Mouse (Mus musculus): ENCODE data around the gene Hfe. TPM values are rescaled to one million over a fixed set of nuclear protein-coding genes. Genes with fewer than 3 reads are reported as not detected.

The Hfe gene
- polyA plus RNA-seq, 1 experiment from 2014 or later = 5.4 TPM

DNA sequence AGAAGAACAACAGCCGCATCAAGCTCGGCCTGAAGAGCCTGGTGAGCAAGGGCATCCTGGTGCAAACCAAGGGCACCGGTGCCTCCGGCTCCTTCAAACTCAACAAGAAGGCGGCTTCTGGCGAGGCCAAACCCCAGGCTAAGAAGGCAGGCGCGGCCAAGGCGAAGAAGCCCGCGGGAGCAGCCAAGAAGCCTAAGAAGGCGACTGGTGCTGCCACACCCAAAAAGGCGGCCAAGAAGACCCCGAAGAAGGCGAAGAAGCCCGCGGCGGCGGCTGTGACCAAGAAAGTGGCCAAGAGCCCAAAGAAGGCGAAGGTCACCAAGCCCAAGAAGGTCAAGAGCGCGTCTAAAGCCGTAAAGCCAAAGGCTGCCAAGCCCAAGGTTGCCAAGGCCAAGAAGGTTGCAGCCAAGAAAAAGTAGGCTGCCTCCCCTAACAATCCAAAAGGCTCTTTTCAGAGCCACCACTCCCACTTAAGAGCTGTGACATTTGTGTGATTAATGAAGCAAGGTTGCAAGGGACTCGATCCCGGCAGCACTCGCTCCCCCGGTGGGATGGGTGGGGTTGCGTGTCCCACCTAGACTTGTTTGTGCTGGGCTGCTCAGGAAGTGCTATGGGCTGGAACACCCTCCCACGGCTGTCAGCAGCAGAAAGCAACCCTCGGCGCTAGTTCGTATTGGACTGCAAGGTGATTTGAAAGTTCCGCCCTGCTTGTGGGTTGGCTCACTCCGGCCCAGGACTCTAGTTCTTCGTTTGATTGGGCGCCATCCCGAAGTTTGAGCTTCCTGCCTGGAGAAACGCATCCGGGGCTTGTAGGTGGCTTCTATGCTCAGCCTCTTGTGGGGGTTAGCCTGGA lies 28.6 kb upstream of the Hfe start:
- H3K4me1 ChIP-seq (ENCODE audit: control insufficient read depth, insufficient read depth, low read depth, low read length) = peaks cover 9% of the 10 kb centered on the region
- H3K9me3 ChIP-seq (ENCODE audit: control insufficient read depth, low read length) = no peaks in the 10 kb centered on the region
- no peaks in the 10 kb centered on the region for H3K27me3 ChIP-seq (replicated peaks; ENCODE audit: control insufficient read depth, insufficient read depth, low read length)
- ATAC-seq = peak; percentile 96
- WGBS = under 1% methylated on average over 36 of the region's 39 CpGs
- H3K36me3 ChIP-seq (ENCODE audit: control insufficient read depth, insufficient read depth, low read length) = no peaks in the 10 kb centered on the region
- H3K4me2 ChIP-seq (ENCODE audit: low read length) = peak overlapping the region; percentile 95
- H3K4me3 ChIP-seq (ENCODE audit: low read length) = peak overlapping the region; percentile 53
- H3K9ac ChIP-seq (ENCODE audit: low read depth, low read length) = peak overlapping the region; percentile 64
- H3K27ac ChIP-seq (ENCODE audit: low read depth, low read length) = peak overlapping the region; percentile 77

- H3K27me3 ChIP-seq (replicated peaks; ENCODE audit: control insufficient read depth, insufficient read depth, low read length) = no peaks in the 10 kb centered on the region
- H3K27ac ChIP-seq (ENCODE audit: low read depth, low read length) = peak within 1 kb of the TSS; percentile 77
- H3K4me3 ChIP-seq (ENCODE audit: low read length) = peak within 1 kb of the TSS; percentile 53
- H3K4me1 ChIP-seq (ENCODE audit: control insufficient read depth, insufficient read depth, low read depth, low read length) = peaks cover 9% of the 10 kb centered on the region
- under 1% methylated on average over 31 of the region's 38 CpGs for WGBS
- no peaks in the 10 kb centered on the region for H3K36me3 ChIP-seq (ENCODE audit: control insufficient read depth, insufficient read depth, low read length)
- no peaks in the 10 kb centered on the region for H3K9me3 ChIP-seq (ENCODE audit: control insufficient read depth, low read length)
- peak within 1 kb of the TSS; percentile 64 for H3K9ac ChIP-seq (ENCODE audit: low read depth, low read length)
- peak; percentile 94 for ATAC-seq
- peak within 1 kb of the TSS; percentile 95 for H3K4me2 ChIP-seq (ENCODE audit: low read length)
Measured at GRCm38 (mm10) chr13:23738677-23739068, 28.0 kb upstream of the Hfe start, which contains the start of gene Hist1h1c. Hist1h1c (plus strand) TSS chr13:23738808.

DNA sequence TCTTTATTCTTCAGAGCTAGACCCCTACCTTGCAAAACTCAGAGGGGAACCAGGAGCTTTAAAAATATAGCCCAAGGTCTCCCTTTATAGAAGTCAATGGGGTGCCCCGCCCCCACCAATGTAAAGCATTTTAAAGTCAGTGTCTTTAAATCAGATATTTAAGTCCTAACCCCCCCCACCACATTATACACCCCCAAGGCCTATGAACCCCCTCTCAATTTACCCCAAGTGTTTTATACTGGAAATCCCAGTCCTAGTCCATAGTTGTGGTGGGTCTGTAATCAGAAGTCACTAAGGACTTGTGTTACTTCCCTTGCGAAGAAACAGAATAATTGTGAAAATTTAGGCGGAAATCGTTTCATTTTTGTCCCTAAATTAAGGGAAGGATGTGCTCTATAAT lies 27.4 kb upstream of the Hfe start:
- 20% methylated on average over 4 of the region's 4 CpGs for WGBS
- no peak for ATAC-seq

DNA sequence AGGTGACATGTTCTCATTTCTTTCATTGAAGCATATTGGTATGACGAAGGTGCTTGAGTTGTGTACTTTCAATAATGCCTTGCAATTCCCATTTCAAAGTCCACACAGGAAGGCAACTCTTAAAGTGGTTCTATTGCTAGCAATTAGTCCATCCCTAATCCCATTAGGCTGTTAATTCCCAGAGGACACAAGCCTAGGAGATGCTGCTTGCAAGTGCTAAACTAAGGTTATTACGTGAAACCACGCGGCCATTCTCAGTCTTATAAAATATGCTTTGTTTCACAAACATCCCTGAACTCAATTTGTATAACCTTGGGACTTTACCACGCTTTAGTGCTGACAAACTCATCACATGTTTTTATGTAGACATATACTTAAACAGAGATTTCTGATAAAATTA lies 26.4 kb upstream of the Hfe start:
- Histone ChIP-seq H3K4me2 (ENCODE audit: low read length) (no peak overlapping the region), H3K27ac (ENCODE audit: low read depth, low read length) (no peak overlapping the region), H3K36me3 (ENCODE audit: control insufficient read depth, insufficient read depth, low read length) (no peaks in the 10 kb centered on the region), H3K27me3 (replicated peaks; ENCODE audit: control insufficient read depth, insufficient read depth, low read length) (no peaks in the 10 kb centered on the region), H3K9me3 (ENCODE audit: control insufficient read depth, low read length) (no peaks in the 10 kb centered on the region), H3K4me3 (ENCODE audit: low read length) (no peak overlapping the region), H3K4me1 (ENCODE audit: control insufficient read depth, insufficient read depth, low read depth, low read length) (peaks cover 9% of the 10 kb centered on the region), H3K9ac (ENCODE audit: low read depth, low read length) (no peak overlapping the region)
- WGBS = 86% methylated on average over 5 of the region's 5 CpGs
- ATAC-seq = no peak

More for the DNA sequence above, 27.4 kb upstream of the Hfe start:
- Histone ChIP-seq H3K9ac (ENCODE audit: low read depth, low read length) (peak overlapping the region; percentile 64), H3K4me2 (ENCODE audit: low read length) (peak overlapping the region; percentile 95), H3K27me3 (replicated peaks; ENCODE audit: control insufficient read depth, insufficient read depth, low read length) (no peaks in the 10 kb centered on the region), H3K9me3 (ENCODE audit: control insufficient read depth, low read length) (no peaks in the 10 kb centered on the region), H3K4me3 (ENCODE audit: low read length) (peak overlapping the region; percentile 53), H3K4me1 (ENCODE audit: control insufficient read depth, insufficient read depth, low read depth, low read length) (peaks cover 9% of the 10 kb centered on the region), H3K36me3 (ENCODE audit: control insufficient read depth, insufficient read depth, low read length) (no peaks in the 10 kb centered on the region), H3K27ac (ENCODE audit: low read depth, low read length) (peak overlapping the region; percentile 77)

DNA sequence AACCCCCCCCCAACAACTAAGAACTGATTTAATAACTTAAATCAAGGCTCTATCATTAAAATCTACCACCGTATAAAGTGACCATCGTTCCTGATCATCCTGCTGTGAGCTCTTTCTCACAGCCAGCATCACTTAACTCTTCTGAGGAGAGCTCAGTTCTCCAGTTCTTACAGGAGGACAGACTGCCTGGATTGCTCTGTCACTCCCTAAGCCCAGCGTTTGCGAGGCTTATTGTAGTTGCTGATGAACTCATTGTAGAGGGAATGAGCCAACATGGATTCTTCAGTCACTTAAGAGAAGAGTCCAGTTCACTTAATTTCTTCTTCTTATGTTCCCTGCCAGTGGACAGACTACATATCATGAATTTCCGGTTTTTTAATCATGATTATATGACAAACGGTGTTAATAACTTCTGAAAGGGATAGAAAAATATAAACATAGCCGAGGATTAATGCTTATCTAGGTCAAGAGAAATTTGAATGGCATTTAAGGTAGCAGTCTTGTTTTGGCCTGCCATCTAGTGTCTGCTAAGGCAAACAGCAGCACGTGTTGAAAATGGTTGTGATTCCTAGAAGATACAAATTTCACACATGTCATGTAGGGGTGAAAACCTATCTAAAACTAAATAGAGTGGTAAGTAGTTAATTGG lies 21.6 kb upstream of the Hfe start:
- Histone ChIP-seq H3K27me3 (replicated peaks; ENCODE audit: control insufficient read depth, insufficient read depth, low read length) (no peaks in the 10 kb centered on the region), H3K27ac (ENCODE audit: low read depth, low read length) (no peak overlapping the region), H3K9me3 (ENCODE audit: control insufficient read depth, low read length) (no peaks in the 10 kb centered on the region), H3K4me1 (ENCODE audit: control insufficient read depth, insufficient read depth, low read depth, low read length) (no peaks in the 10 kb centered on the region), H3K9ac (ENCODE audit: low read depth, low read length) (no peak overlapping the region), H3K4me2 (ENCODE audit: low read length) (no peak overlapping the region), H3K4me3 (ENCODE audit: low read length) (no peak overlapping the region), H3K36me3 (ENCODE audit: control insufficient read depth, insufficient read depth, low read length) (no peaks in the 10 kb centered on the region)
- no peak for ATAC-seq
- WGBS = 23% methylated on average over 8 of the region's 8 CpGs

- Histone ChIP-seq H3K9ac (ENCODE audit: low read depth, low read length) (no peak overlapping the region), H3K4me1 (ENCODE audit: control insufficient read depth, insufficient read depth, low read depth, low read length) (no peaks in the 10 kb centered on the region), H3K9me3 (ENCODE audit: control insufficient read depth, low read length) (no peaks in the 10 kb centered on the region), H3K4me3 (ENCODE audit: low read length) (no peak overlapping the region), H3K4me2 (ENCODE audit: low read length) (no peak overlapping the region), H3K36me3 (ENCODE audit: control insufficient read depth, insufficient read depth, low read length) (no peaks in the 10 kb centered on the region), H3K27ac (ENCODE audit: low read depth, low read length) (no peak overlapping the region), H3K27me3 (replicated peaks; ENCODE audit: control insufficient read depth, insufficient read depth, low read length) (no peaks in the 10 kb centered on the region)
- no peak for ATAC-seq
- 38% methylated on average over 8 of the region's 8 CpGs for WGBS
Measured at GRCm38 (mm10) chr13:23730479-23730878, 19.8 kb upstream of the Hfe start.

DNA sequence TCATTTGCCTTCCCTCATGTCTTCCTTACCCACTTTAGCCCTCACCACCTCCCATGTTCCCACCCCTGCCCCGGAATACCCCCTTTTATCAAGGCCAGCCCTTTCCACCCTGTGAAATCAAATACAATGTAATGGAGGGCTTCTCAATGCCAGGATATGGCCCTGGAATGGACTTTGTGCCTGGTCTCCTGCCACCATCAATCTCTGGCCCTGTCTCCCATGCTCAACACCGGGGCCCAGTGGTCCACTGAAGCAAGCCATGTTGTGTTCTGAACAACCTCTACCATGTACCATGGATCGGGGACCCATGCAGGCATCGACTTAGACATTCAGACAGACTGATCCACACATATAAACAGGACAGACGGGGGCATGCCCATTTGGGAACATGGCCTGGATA lies 19.1 kb upstream of the Hfe start:
- 96% methylated on average over 5 of the region's 5 CpGs for WGBS
- no peaks in the 10 kb centered on the region for H3K4me1 ChIP-seq (ENCODE audit: control insufficient read depth, insufficient read depth, low read depth, low read length)
- H3K9ac ChIP-seq (ENCODE audit: low read depth, low read length) = no peak overlapping the region
- no peak overlapping the region for H3K27ac ChIP-seq (ENCODE audit: low read depth, low read length)
- no peaks in the 10 kb centered on the region for H3K36me3 ChIP-seq (ENCODE audit: control insufficient read depth, insufficient read depth, low read length)
- H3K9me3 ChIP-seq (ENCODE audit: control insufficient read depth, low read length) = no peaks in the 10 kb centered on the region
- H3K4me3 ChIP-seq (ENCODE audit: low read length) = no peak overlapping the region
- H3K4me2 ChIP-seq (ENCODE audit: low read length) = no peak overlapping the region
- ATAC-seq = no peak
- H3K27me3 ChIP-seq (replicated peaks; ENCODE audit: control insufficient read depth, insufficient read depth, low read length) = no peaks in the 10 kb centered on the region

DNA sequence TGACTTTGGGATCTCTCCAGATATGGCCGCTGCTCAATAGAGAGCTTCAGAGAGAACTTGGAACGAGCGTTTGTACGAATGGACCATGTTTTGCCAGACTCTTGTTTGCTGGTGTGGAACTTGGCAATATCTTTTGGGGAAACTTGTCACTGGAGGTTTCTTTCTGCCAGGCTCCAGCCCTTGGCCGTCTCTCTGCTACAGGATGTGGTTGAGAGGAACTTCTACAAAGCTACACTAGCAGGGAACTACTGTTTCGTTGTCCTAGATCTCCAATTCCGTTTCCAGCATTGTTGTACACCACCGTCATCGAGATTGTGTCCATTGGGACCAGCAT lies 18.5 kb upstream of the Hfe start:
- H3K36me3 ChIP-seq (ENCODE audit: control insufficient read depth, insufficient read depth, low read length) = no peaks in the 10 kb centered on the region
- no peak overlapping the region for H3K27ac ChIP-seq (ENCODE audit: low read depth, low read length)
- no peak for ATAC-seq
- no peaks in the 10 kb centered on the region for H3K9me3 ChIP-seq (ENCODE audit: control insufficient read depth, low read length)
- WGBS = 92% methylated on average over 9 of the region's 9 CpGs
- H3K4me1 ChIP-seq (ENCODE audit: control insufficient read depth, insufficient read depth, low read depth, low read length) = no peaks in the 10 kb centered on the region
- no peak overlapping the region for H3K4me3 ChIP-seq (ENCODE audit: low read length)
- no peak overlapping the region for H3K9ac ChIP-seq (ENCODE audit: low read depth, low read length)
- no peaks in the 10 kb centered on the region for H3K27me3 ChIP-seq (replicated peaks; ENCODE audit: control insufficient read depth, insufficient read depth, low read length)
- no peak overlapping the region for H3K4me2 ChIP-seq (ENCODE audit: low read length)

- H3K4me2 ChIP-seq (ENCODE audit: low read length) = no peak overlapping the region
- no peak overlapping the region for H3K9ac ChIP-seq (ENCODE audit: low read depth, low read length)
- H3K36me3 ChIP-seq (ENCODE audit: control insufficient read depth, insufficient read depth, low read length) = no peaks in the 10 kb centered on the region
- H3K27me3 ChIP-seq (replicated peaks; ENCODE audit: control insufficient read depth, insufficient read depth, low read length) = no peaks in the 10 kb centered on the region
- no peak overlapping the region for H3K4me3 ChIP-seq (ENCODE audit: low read length)
- 81% methylated on average over 18 of the region's 18 CpGs for WGBS
- no peaks in the 10 kb centered on the region for H3K9me3 ChIP-seq (ENCODE audit: control insufficient read depth, low read length)
- no peak for ATAC-seq
- no peaks in the 10 kb centered on the region for H3K4me1 ChIP-seq (ENCODE audit: control insufficient read depth, insufficient read depth, low read depth, low read length)
- H3K27ac ChIP-seq (ENCODE audit: low read depth, low read length) = no peak overlapping the region
Measured at GRCm38 (mm10) chr13:23728472-23729191, 18.0 kb upstream of the Hfe start.

All from hindbrain, embryonic 16.5 days (tissue).